Mouse (Mus musculus): ENCODE results near the gene Hist1h2ah. TPM values are rescaled to one million over a fixed set of nuclear protein-coding genes. Genes with fewer than 3 reads are reported as not detected.

The Hist1h2ah gene
- polyA plus RNA-seq, 1 experiment from 2014 or later = 7.8 TPM

- Histone ChIP-seq H3K9me3 (ENCODE audit: low read length) (no peaks in the 10 kb centered on the region), H3K27me3 (ENCODE audit: insufficient read depth, low read length) (peaks cover 93% of the 10 kb centered on the region), H3K36me3 (ENCODE audit: insufficient read depth, low read length) (no peaks in the 10 kb centered on the region), H3K27ac (ENCODE audit: low read length) (no peak overlapping the region), H3K4me3 (ENCODE audit: low read length) (no peak overlapping the region), H3K4me2 (replicated peaks; ENCODE audit: low read depth, low read length) (no peak overlapping the region), H3K9ac (replicated peaks; ENCODE audit: low read length) (no peak overlapping the region), H3K4me1 (ENCODE audit: insufficient read depth, low read length) (peaks cover 14% of the 10 kb centered on the region)
- 27% methylated on average over 4 of the region's 4 CpGs for WGBS
- no peak for ATAC-seq (ENCODE audit: low FRiP score, low TSS enrichment)
These were observed 36.2 kb downstream of the Hist1h2ah start for GRCm38 (mm10) chr13:21999147-21999546.

GRCm38 (mm10) chr13:21998412-21998811 is 37.0 kb downstream of the Hist1h2ah start:
- no peaks in the 10 kb centered on the region for H3K9me3 ChIP-seq (ENCODE audit: low read length)
- H3K4me3 ChIP-seq (ENCODE audit: low read length) = no peak overlapping the region
- H3K27me3 ChIP-seq (ENCODE audit: insufficient read depth, low read length) = peaks cover 91% of the 10 kb centered on the region
- ATAC-seq (ENCODE audit: low FRiP score, low TSS enrichment) = no peak
- H3K9ac ChIP-seq (replicated peaks; ENCODE audit: low read length) = no peak overlapping the region
- H3K27ac ChIP-seq (ENCODE audit: low read length) = no peak overlapping the region
- H3K4me1 ChIP-seq (ENCODE audit: insufficient read depth, low read length) = peaks cover 14% of the 10 kb centered on the region
- WGBS = 18% methylated on average over 3 of the region's 3 CpGs
- no peaks in the 10 kb centered on the region for H3K36me3 ChIP-seq (ENCODE audit: insufficient read depth, low read length)
- no peak overlapping the region for H3K4me2 ChIP-seq (replicated peaks; ENCODE audit: low read depth, low read length)

- Histone ChIP-seq H3K4me1 (ENCODE audit: insufficient read depth, low read length) (peaks cover 14% of the 10 kb centered on the region), H3K36me3 (ENCODE audit: insufficient read depth, low read length) (no peaks in the 10 kb centered on the region), H3K4me2 (replicated peaks; ENCODE audit: low read depth, low read length) (no peak overlapping the region), H3K9ac (replicated peaks; ENCODE audit: low read length) (no peak overlapping the region), H3K9me3 (ENCODE audit: low read length) (no peaks in the 10 kb centered on the region), H3K27me3 (ENCODE audit: insufficient read depth, low read length) (peaks cover 88% of the 10 kb centered on the region), H3K27ac (ENCODE audit: low read length) (no peak overlapping the region), H3K4me3 (ENCODE audit: low read length) (no peak overlapping the region)
- WGBS = 10% methylated on average over 4 of the region's 4 CpGs
- no peak for ATAC-seq (ENCODE audit: low FRiP score, low TSS enrichment)
These were observed 37.5 kb downstream of the Hist1h2ah start for GRCm38 (mm10) chr13:21997821-21998220.

- Histone ChIP-seq H3K36me3 (ENCODE audit: insufficient read depth, low read length) (no peaks in the 10 kb centered on the region), H3K4me2 (replicated peaks; ENCODE audit: low read depth, low read length) (peak overlapping the region; percentile 64), H3K4me1 (ENCODE audit: insufficient read depth, low read length) (peaks cover 14% of the 10 kb centered on the region), H3K4me3 (ENCODE audit: low read length) (peak overlapping the region; percentile 39), H3K9me3 (ENCODE audit: low read length) (no peaks in the 10 kb centered on the region), H3K27ac (ENCODE audit: low read length) (no peak overlapping the region), H3K27me3 (ENCODE audit: insufficient read depth, low read length) (peaks cover 84% of the 10 kb centered on the region), H3K9ac (replicated peaks; ENCODE audit: low read length) (no peak overlapping the region)
- ATAC-seq (ENCODE audit: low FRiP score, low TSS enrichment) = no peak
- WGBS = 3% methylated on average over 21 of the region's 21 CpGs
These were observed 38.1 kb downstream of the Hist1h2ah start for GRCm38 (mm10) chr13:21997201-21997820.

- no peaks in the 10 kb centered on the region for H3K9me3 ChIP-seq (ENCODE audit: low read length)
- peaks cover 79% of the 10 kb centered on the region for H3K27me3 ChIP-seq (ENCODE audit: insufficient read depth, low read length)
- H3K4me1 ChIP-seq (ENCODE audit: insufficient read depth, low read length) = peaks cover 14% of the 10 kb centered on the region
- WGBS = 3% methylated on average over 13 of the region's 13 CpGs
- H3K27ac ChIP-seq (ENCODE audit: low read length) = no peak overlapping the region
- peak overlapping the region; percentile 64 for H3K4me2 ChIP-seq (replicated peaks; ENCODE audit: low read depth, low read length)
- no peak for ATAC-seq (ENCODE audit: low FRiP score, low TSS enrichment)
- peak overlapping the region; percentile 39 for H3K4me3 ChIP-seq (ENCODE audit: low read length)
- H3K9ac ChIP-seq (replicated peaks; ENCODE audit: low read length) = no peak overlapping the region
- H3K36me3 ChIP-seq (ENCODE audit: insufficient read depth, low read length) = no peaks in the 10 kb centered on the region
These were observed 38.6 kb downstream of the Hist1h2ah start for GRCm38 (mm10) chr13:21996840-21997185.

- ATAC-seq (ENCODE audit: low FRiP score, low TSS enrichment) = no peak; the same call in 1 of the 2 replicates
- WGBS = 2% methylated on average over 12 of the region's 12 CpGs
These were observed 39.1 kb downstream of the Hist1h2ah start for GRCm38 (mm10) chr13:21996101-21996839.

GRCm38 (mm10) chr13:21995331-21995914 is 39.9 kb downstream of the Hist1h2ah start:
- Histone ChIP-seq H3K4me3 (ENCODE audit: low read length) (peak overlapping the region; percentile 50), H3K4me1 (ENCODE audit: insufficient read depth, low read length) (peaks cover 14% of the 10 kb centered on the region), H3K27me3 (ENCODE audit: insufficient read depth, low read length) (peaks cover 65% of the 10 kb centered on the region), H3K9ac (replicated peaks; ENCODE audit: low read length) (peak overlapping the region; percentile 11; the same call in 1 of the 2 replicates), H3K4me2 (replicated peaks; ENCODE audit: low read depth, low read length) (peak overlapping the region; percentile 64), H3K9me3 (ENCODE audit: low read length) (peaks cover 6% of the 10 kb centered on the region), H3K27ac (ENCODE audit: low read length) (no peak overlapping the region), H3K36me3 (ENCODE audit: insufficient read depth, low read length) (no peaks in the 10 kb centered on the region)
- peak; percentile 70; the same call in 1 of the 2 replicates for ATAC-seq (ENCODE audit: low FRiP score, low TSS enrichment)
- WGBS = under 1% methylated on average over 20 of the region's 21 CpGs

More at GRCm38 (mm10) chr13:21996101-21996839, 39.1 kb downstream of the Hist1h2ah start:
- H3K27me3 ChIP-seq (ENCODE audit: insufficient read depth, low read length) = peaks cover 74% of the 10 kb centered on the region
- peak overlapping the region; percentile 50 for H3K4me3 ChIP-seq (ENCODE audit: low read length)
- H3K36me3 ChIP-seq (ENCODE audit: insufficient read depth, low read length) = no peaks in the 10 kb centered on the region
- H3K27ac ChIP-seq (ENCODE audit: low read length) = no peak overlapping the region
- peak overlapping the region; percentile 64 for H3K4me2 ChIP-seq (replicated peaks; ENCODE audit: low read depth, low read length)
- peaks cover 14% of the 10 kb centered on the region for H3K4me1 ChIP-seq (ENCODE audit: insufficient read depth, low read length)
- no peak overlapping the region for H3K9ac ChIP-seq (replicated peaks; ENCODE audit: low read length)
- H3K9me3 ChIP-seq (ENCODE audit: low read length) = peaks cover under 1% of the 10 kb centered on the region

GRCm38 (mm10) chr13:21994896-21995295 is 40.5 kb downstream of the Hist1h2ah start:
- Histone ChIP-seq H3K9ac (replicated peaks; ENCODE audit: low read length) (0 out of 2 replicates have a peak overlapping the region, but pooled peaks have one; percentile 11), H3K9me3 (ENCODE audit: low read length) (peaks cover 8% of the 10 kb centered on the region), H3K27ac (ENCODE audit: low read length) (no peak overlapping the region), H3K4me3 (ENCODE audit: low read length) (peak overlapping the region; percentile 50), H3K27me3 (ENCODE audit: insufficient read depth, low read length) (peaks cover 60% of the 10 kb centered on the region), H3K4me2 (replicated peaks; ENCODE audit: low read depth, low read length) (peak overlapping the region; percentile 64), H3K4me1 (ENCODE audit: insufficient read depth, low read length) (peaks cover 14% of the 10 kb centered on the region), H3K36me3 (ENCODE audit: insufficient read depth, low read length) (no peaks in the 10 kb centered on the region)
- no peak for ATAC-seq (ENCODE audit: low FRiP score, low TSS enrichment)
- WGBS = 5% methylated on average over 8 of the region's 8 CpGs

- Histone ChIP-seq H3K9me3 (ENCODE audit: low read length) (peaks cover 8% of the 10 kb centered on the region), H3K4me3 (ENCODE audit: low read length) (no peak overlapping the region), H3K36me3 (ENCODE audit: insufficient read depth, low read length) (no peaks in the 10 kb centered on the region), H3K4me1 (ENCODE audit: insufficient read depth, low read length) (peaks cover 14% of the 10 kb centered on the region), H3K27me3 (ENCODE audit: insufficient read depth, low read length) (peaks cover 52% of the 10 kb centered on the region), H3K9ac (replicated peaks; ENCODE audit: low read length) (no peak overlapping the region), H3K27ac (ENCODE audit: low read length) (no peak overlapping the region), H3K4me2 (replicated peaks; ENCODE audit: low read depth, low read length) (peak overlapping the region; percentile 21; the same call in 1 of the 2 replicates)
- WGBS = 3% methylated on average over 22 of the region's 22 CpGs
- no peak for ATAC-seq (ENCODE audit: low FRiP score, low TSS enrichment)
These were observed 41.2 kb downstream of the Hist1h2ah start for GRCm38 (mm10) chr13:21993957-21994738.
